In the genomic region with DNA sequence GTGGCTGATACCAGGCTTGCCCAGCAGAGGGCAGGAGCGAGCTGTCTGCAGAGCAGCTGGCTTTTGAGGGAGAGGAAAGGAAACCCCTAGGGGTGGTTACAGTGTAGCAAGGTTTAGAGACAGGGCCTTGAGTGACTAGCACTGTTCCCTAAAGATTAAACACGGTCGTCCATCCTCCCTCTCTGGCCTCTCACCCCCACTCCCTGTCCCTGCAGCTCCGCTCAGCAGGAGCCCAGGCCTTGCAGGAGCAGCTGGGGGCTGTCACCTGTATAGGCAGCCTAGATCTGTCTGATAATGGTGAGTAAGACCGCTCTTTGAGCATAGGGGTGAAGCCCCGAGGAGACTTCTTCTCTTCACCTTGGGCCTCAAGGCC, we compare ENCODE assay signal across 7 mouse cellular contexts. TPM values are rescaled to one million over a fixed set of nuclear protein-coding genes. Genes with fewer than 3 reads are reported as not detected.
DNase-seq lines count a peak whose midpoint lies in the region; ATAC-seq lines count a peak whose summit lies in the region.

No protein-coding gene starts in this region.

- H3K27ac ChIP-seq in intestine, embryonic 14.5 days (ENCODE audit: low read depth) = no peak overlapping the region
- no peak overlapping the region for H3K27ac ChIP-seq in midbrain, embryonic 12.5 days (replicated peaks)

- H3K27me3 ChIP-seq in intestine, embryonic 14.5 days (replicated peaks; ENCODE audit: control insufficient read depth, insufficient read depth, low read length) = no peaks in the 10 kb centered on the region
- H3K27me3 ChIP-seq in midbrain, embryonic 12.5 days = no peaks in the 10 kb centered on the region

- 25% methylated on average over 6 of the region's 6 CpGs for WGBS in intestine, embryonic 14.5 days
- WGBS in midbrain, embryonic 12.5 days = 38% methylated on average over 6 of the region's 6 CpGs

- H3K9ac ChIP-seq in intestine, embryonic 14.5 days (ENCODE audit: low read length) = no peak overlapping the region
- peak overlapping the region; percentile 24; the same call in 1 of the 2 replicates for H3K9ac ChIP-seq in midbrain, embryonic 12.5 days (replicated peaks)

- no peaks in the 10 kb centered on the region for H3K36me3 ChIP-seq in intestine, embryonic 14.5 days (ENCODE audit: control insufficient read depth, insufficient read depth, low read length)
- H3K36me3 ChIP-seq in midbrain, embryonic 12.5 days = peaks cover 68% of the 10 kb centered on the region

- peak overlapping the region; percentile 9; the same call in 1 of the 2 replicates for H3K4me2 ChIP-seq in intestine, embryonic 14.5 days (ENCODE audit: low read length)
- no peak overlapping the region for H3K4me2 ChIP-seq in midbrain, embryonic 12.5 days (replicated peaks)

- ATAC-seq in intestine, embryonic 14.5 days (replicated peaks; ENCODE audit: low FRiP score, low TSS enrichment, low read depth) = peak; percentile 62
- ATAC-seq in midbrain, embryonic 12.5 days (ENCODE audit: low FRiP score, low read depth) = peak; percentile 66

- H3K4me3 ChIP-seq in intestine, embryonic 14.5 days (ENCODE audit: low read depth, low read length) = no peak overlapping the region
- H3K4me3 ChIP-seq in midbrain, embryonic 12.5 days = no peak overlapping the region

- peak; percentile 82 to 95 for DNase-seq in adrenal gland, adult (ENCODE audit: inconsistent age in 2 of 2, low spot score in 1 of 2)
- peak; percentile 91 to 96 for DNase-seq in cerebellum, postnatal 4 days (ENCODE audit: low spot score in 2 of 2)
- DNase-seq in gastrocnemius, postnatal 14 days = peak; percentile 84
- peak; percentile 97 for DNase-seq in intestine, embryonic 14.5 days (ENCODE audit: low spot score)
- DNase-seq in left cerebral cortex, postnatal 4 days = peak; percentile 90
- DNase-seq in spleen, adult 12 weeks (ENCODE audit: low spot score) = peak; percentile 75

- H3K9me3 ChIP-seq in intestine, embryonic 14.5 days (ENCODE audit: control insufficient read depth, low read length) = no peaks in the 10 kb centered on the region
- no peaks in the 10 kb centered on the region for H3K9me3 ChIP-seq in midbrain, embryonic 12.5 days

- intact Hi-C loops in gastrocnemius, postnatal 14 days (cut with DNase I; ENCODE audit: low total_unique reads) = loop anchor here (5.0 to 10.0 kb wide), 2 partner anchors 40 to 247 kb away; a partner anchor contains a TSS
- intact Hi-C loops in left cerebral cortex, postnatal 4 days (cut with DNase I) = loop anchor here (10.0 kb wide), 1 partner anchor 343 kb away; no protein-coding TSS in a partner anchor

- H3K4me1 ChIP-seq in intestine, embryonic 14.5 days (replicated peaks; ENCODE audit: control insufficient read depth, insufficient read depth, low read length) = no peaks in the 10 kb centered on the region
- H3K4me1 ChIP-seq in midbrain, embryonic 12.5 days = peaks cover 7% of the 10 kb centered on the region

RNA-seq across cellular contexts. Expression of a gene that starts 7.0 kb away (rescaled TPM):
- 1 to 10 TPM in 1 of 2 experiments, under 1 TPM in 1; 0.74 to 1.3 TPM for total RNA-seq in gastrocnemius, postnatal 14 days (2021)
- polyA plus RNA-seq in intestine, embryonic 14.5 days (2014; fragmentation: Nextera tagmentation; extraction: Ambion mirVana) = 2.5 and 3.3 TPM in 2 replicates
- 100 to 1,000 TPM; 151 to 183 TPM for total RNA-seq in left cerebral cortex, postnatal 4 days (2021)
- polyA plus RNA-seq in midbrain, embryonic 12.5 days (2016; fragmentation: Nextera tagmentation; extraction: Ambion mirVana) = 13.8 and 14.8 TPM in 2 replicates

RNA-seq across cellular contexts. Expression of a gene that starts 12.8 kb away (rescaled TPM):
- under 1 TPM in 1 of 2 experiments, not detected in 1; 0.16 TPM for total RNA-seq in gastrocnemius, postnatal 14 days (2021)
- polyA plus RNA-seq in intestine, embryonic 14.5 days (2014; fragmentation: Nextera tagmentation; extraction: Ambion mirVana) = 0.37 and 0.48 TPM in 2 replicates
- total RNA-seq in left cerebral cortex, postnatal 4 days (2021) = 10 to 100 TPM; 53.1 to 61.7 TPM
- polyA plus RNA-seq in midbrain, embryonic 12.5 days (2016; fragmentation: Nextera tagmentation; extraction: Ambion mirVana) = 0.42 and 0.79 TPM in 2 replicates

RNA-seq across cellular contexts. Expression of a gene that starts 18.9 kb away (rescaled TPM):
- 10 to 100 TPM; 30.5 to 40.5 TPM for total RNA-seq in gastrocnemius, postnatal 14 days (2021)
- 61.0 and 72.1 TPM in 2 replicates for polyA plus RNA-seq in intestine, embryonic 14.5 days (2014; fragmentation: Nextera tagmentation; extraction: Ambion mirVana)
- 10 to 100 TPM; 13.6 to 14.9 TPM for total RNA-seq in left cerebral cortex, postnatal 4 days (2021)
- polyA plus RNA-seq in midbrain, embryonic 12.5 days (2016; fragmentation: Nextera tagmentation; extraction: Ambion mirVana) = 38.2 and 39.6 TPM in 2 replicates

RNA-seq across cellular contexts. Expression of a gene that starts 27.3 kb away (rescaled TPM):
- not detected for total RNA-seq in gastrocnemius, postnatal 14 days (2021)
- polyA plus RNA-seq in intestine, embryonic 14.5 days (2014; fragmentation: Nextera tagmentation; extraction: Ambion mirVana) = not detected in 2 replicates
- total RNA-seq in left cerebral cortex, postnatal 4 days (2021) = under 1 TPM; 0.20 to 0.42 TPM
- polyA plus RNA-seq in midbrain, embryonic 12.5 days (2016; fragmentation: Nextera tagmentation; extraction: Ambion mirVana) = not detected in 2 replicates

RNA-seq across cellular contexts. Expression of a gene that starts 42.6 kb away (rescaled TPM):
- total RNA-seq in gastrocnemius, postnatal 14 days (2021) = 10 to 100 TPM; 11.5 to 13.8 TPM
- polyA plus RNA-seq in intestine, embryonic 14.5 days (2014; fragmentation: Nextera tagmentation; extraction: Ambion mirVana) = 42.8 and 47.4 TPM in 2 replicates
- 10 to 100 TPM; 13.6 to 14.3 TPM for total RNA-seq in left cerebral cortex, postnatal 4 days (2021)
- 16.8 and 22.0 TPM in 2 replicates for polyA plus RNA-seq in midbrain, embryonic 12.5 days (2016; fragmentation: Nextera tagmentation; extraction: Ambion mirVana)

Comparison
In these comparisons a context has a peak if more than half of its experiments do, and no peak if none do; other contexts are left out.
1. RNA of a gene that starts 7.0 kb away (total RNA-seq): 151 to 183 TPM in left cerebral cortex, postnatal 4 days; 0.74 to 1.3 TPM in gastrocnemius, postnatal 14 days; every median in the first group is over 10 times any median in the second.
2. RNA of a gene that starts 12.8 kb away (total RNA-seq): 53.1 to 61.7 TPM in left cerebral cortex, postnatal 4 days; 0.16 TPM in gastrocnemius, postnatal 14 days; every median in the first group is over 10 times any median in the second.
3. Peak in every context shown above with its lines, with median percentiles within 50 percentile points of each other: DNase-seq.